Mouse (Mus musculus) skeletal muscle tissue, adult 2 months (tissue): ENCODE results near the gene Aff1.

Source experiments
- DNase-seq: peaks from one replicate; pipeline ENCODE4 v3.0.0-alpha.2; 2012; ENCODE audit warnings: low read depth, low spot score

Aff1 gene

GRCm38 (mm10) chr5:103836148-103836784 is 144.1 kb downstream of the Aff1 start:
- no peak for DNase-seq

DNA sequence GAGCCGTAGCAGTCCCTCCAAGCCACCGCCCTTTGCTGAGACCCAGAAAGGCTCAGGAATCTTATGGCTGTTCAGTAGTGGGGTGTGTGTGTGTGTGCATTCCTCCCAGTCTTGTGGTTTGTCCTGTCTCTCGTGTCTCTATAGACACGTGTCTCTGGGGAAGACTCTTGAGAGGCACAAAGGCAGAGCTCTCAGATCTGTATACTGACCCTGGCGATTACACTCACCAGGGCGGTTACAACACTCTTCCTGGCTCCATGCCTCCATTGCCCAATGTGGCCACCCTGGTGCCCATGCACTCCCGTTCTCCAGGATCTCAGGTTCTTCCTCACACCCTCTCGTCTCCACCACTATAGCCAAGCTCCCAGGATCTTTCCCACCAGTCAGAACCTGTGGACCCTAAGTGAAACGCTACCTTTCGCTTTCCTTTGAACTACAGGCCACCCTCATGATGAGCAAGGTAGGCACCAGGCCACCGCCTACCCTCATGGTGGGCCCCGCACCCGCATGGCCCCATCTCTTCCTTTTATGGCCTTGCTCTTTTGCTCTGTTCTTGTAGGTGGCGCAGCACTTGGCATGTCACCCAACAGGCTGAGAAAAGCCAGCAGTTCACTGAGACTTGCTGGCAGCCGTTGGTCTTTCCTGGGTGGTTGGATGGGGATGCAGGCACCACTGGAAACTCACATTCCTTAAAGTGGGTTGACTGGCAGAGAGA is 146.5 kb downstream of the Aff1 start:
- DNase-seq: no peak

DNA sequence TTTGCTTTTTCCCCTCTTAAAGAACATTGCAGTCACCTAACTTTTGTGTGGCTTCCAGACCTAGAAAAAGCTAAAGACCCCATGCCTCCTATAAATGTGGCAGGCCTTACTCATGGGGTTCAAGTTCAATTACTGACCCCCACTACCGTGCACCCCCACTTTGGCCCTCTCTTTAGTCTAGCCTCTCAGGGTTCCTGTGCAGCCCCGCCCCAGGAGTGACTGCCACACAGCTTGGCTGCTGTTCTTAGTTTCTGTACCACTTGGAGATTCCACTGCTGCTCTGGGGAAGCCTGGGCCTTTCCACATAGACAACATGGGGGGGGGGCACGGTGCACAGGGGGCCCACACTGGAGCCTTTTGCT is 147.1 kb downstream of the Aff1 start:
- no peak for DNase-seq

- no peak for DNase-seq
Measured at GRCm38 (mm10) chr5:103843938-103844337, 151.8 kb downstream of the Aff1 start.

DNA sequence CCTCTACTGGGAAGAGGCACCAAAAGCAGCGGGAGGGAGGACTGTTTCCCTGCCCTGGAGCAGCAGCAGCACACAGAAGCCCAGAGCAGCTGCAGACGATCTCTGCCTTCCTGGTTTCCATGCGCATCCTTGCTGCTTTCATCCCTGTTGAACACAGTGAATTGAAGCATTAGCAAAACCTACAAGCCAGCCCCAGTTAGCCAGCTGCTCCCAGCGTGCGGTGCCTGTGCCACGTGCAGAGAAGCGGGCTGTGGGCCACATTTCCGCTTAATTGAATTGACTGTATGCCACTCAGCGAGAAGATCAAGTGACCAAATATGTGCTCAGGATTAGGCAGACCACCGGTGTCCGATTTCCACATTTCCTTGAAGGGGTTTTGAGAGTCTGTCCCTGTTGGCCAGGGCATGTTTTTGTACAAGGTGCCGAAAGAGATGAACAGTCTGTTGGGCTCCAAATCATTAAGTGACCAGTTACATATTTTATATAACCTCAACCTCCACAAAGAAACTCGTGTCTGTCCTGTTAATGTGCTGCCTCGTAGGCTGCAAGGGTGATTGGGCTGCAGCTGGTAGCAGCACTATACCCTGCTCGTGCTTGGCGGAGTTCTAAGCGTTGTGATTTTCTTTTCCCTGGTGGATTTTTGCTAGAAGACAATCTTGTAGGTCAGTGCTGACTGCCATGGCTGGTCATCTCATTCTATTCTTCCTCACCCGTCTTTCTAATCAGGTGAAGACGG is 153.4 kb downstream of the Aff1 start:
- no peak for DNase-seq

DNA sequence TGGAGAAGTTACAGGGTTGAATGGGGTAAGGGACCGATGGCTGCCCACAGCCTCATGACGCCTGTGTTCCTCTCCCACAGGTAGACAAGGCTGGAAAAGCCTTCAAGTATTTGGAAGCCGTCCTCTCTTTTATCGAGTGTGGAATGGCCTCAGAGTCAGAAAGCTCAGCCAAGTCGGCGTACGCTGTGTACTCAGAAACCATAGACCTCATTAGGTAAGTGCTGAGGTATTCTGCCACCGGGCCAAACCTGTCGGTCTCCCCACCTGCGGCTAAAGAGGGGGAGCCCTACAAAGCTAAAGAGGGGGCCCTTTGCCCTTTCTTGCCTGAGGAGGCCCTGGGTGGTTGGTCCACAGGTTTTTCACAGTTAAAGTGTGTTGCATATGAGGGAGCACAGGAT is 154.0 kb downstream of the Aff1 start:
- DNase-seq: peak; percentile 74

GRCm38 (mm10) chr5:103846609-103847008 is 154.4 kb downstream of the Aff1 start:
- DNase-seq: peak; percentile 89

- DNase-seq: peak; percentile 66
Measured at GRCm38 (mm10) chr5:103848546-103848945, 156.4 kb downstream of the Aff1 start.

GRCm38 (mm10) chr5:103852756-103853549 is 160.8 kb downstream of the Aff1 start:
- no peak for DNase-seq

- DNase-seq: no peak
Measured at GRCm38 (mm10) chr5:103854041-103854806, 162.1 kb downstream of the Aff1 start.

GRCm38 (mm10) chr5:103854807-103855194 is 162.6 kb downstream of the Aff1 start:
- no peak for DNase-seq

DNA sequence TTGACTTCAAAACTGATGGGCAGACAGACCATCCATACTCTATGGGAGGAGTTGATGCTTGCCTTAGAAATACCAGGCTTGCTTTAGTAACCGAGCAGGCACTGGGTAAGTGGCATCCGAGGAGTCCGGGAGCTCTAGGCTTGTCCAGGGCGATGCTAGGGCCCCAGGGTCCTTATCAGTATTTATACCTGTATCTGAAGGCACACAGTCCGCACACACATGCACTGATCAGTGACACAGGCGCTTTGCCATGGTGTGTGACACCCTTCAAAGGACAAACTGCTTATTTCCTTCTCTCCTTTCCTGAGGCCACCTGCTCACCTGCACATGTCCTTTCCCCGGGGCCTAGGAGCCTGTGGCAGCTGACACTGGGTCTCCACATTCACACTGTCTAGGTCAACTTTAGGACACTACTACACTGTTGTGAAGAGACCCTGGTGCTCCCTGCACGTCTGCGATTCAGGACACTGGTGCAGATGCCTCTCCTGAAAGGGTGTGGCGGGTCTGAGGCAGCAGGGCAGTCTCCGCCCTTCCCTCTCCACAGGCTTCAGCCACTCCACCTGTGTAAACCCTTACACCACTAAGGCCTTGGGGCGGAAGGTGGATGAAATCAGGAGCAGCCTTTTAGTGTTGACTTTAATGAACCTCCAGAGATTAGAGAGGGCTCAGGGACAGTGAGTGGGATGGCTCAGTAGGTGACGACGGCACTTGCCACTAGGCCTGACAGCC is 163.5 kb downstream of the Aff1 start:
- DNase-seq: no peak

GRCm38 (mm10) chr5:103856286-103857009 is 164.3 kb downstream of the Aff1 start:
- DNase-seq: no peak

DNA sequence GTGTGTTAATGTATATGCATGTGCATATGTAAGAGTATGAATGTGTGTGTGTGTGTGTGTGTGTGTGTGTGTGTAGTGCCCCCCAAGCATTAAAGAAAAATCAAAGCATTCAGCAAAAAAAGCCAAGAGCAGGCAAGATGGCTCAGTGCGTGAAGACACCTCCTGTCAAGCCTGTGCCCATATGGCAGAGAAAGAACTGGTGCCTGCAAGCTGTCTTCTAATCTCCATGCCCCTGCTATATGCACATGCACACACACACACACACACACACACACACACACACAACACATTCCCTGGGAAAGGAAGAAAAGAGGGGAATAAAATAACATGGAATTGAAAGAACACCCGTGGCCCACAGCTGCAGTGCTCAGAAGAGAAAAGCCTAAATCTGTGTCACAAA is 165.0 kb downstream of the Aff1 start:
- DNase-seq: no peak

- no peak for DNase-seq
Measured at GRCm38 (mm10) chr5:103860622-103861021, 168.4 kb downstream of the Aff1 start.

- DNase-seq: no peak
Measured at GRCm38 (mm10) chr5:103863759-103864158, 171.6 kb downstream of the Aff1 start.

GRCm38 (mm10) chr5:103889766-103890165 is 197.6 kb downstream of the Aff1 start:
- no peak for DNase-seq

- DNase-seq: no peak
Measured at GRCm38 (mm10) chr5:103898310-103898709, 206.1 kb downstream of the Aff1 start.
